Mouse (Mus musculus): ENCODE measurements around the gene Nav2. TPM values are rescaled to one million over a fixed set of nuclear protein-coding genes. Genes with fewer than 3 reads are reported as not detected.

Gene Nav2
- polyA plus RNA-seq, 1 experiment from 2014 or later = 8.3 TPM

GRCm38 (mm10) chr7:48917988-48918387, 9.5 kb downstream of the Nav2 start:
- Histone ChIP-seq H3K4me3 (no peak overlapping the region), H3K27ac (no peak overlapping the region), H3K27me3 (ENCODE audit: low read depth, poor library complexity, severe bottlenecking) (peaks cover 37% of the 10 kb centered on the region), H3K36me3 (no peaks in the 10 kb centered on the region), H3K9me3 (replicated peaks) (no peaks in the 10 kb centered on the region), H3K4me1 (peaks cover 14% of the 10 kb centered on the region; the same call in 1 of the 2 replicates)
- no peak for DNase-seq (ENCODE audit: low spot score)
- WGBS = 28% methylated on average over 5 of the region's 5 CpGs

GRCm38 (mm10) chr7:48918389-48918788, 9.9 kb downstream of the Nav2 start:
- H3K4me1 ChIP-seq = peaks cover 17% of the 10 kb centered on the region

GRCm38 (mm10) chr7:48923620-48924019, 15.1 kb downstream of the Nav2 start:
- no peak for DNase-seq (ENCODE audit: low spot score)
- no peaks in the 10 kb centered on the region for H3K36me3 ChIP-seq
- H3K4me1 ChIP-seq = peaks cover 16% of the 10 kb centered on the region; the same call in 1 of the 2 replicates
- no peak overlapping the region for H3K4me3 ChIP-seq
- WGBS = 82% methylated on average over 10 of the region's 10 CpGs
- no peaks in the 10 kb centered on the region for H3K9me3 ChIP-seq (replicated peaks)
- no peak overlapping the region for H3K27ac ChIP-seq
- H3K27me3 ChIP-seq (ENCODE audit: low read depth, poor library complexity, severe bottlenecking) = peaks cover 6% of the 10 kb centered on the region; the same call in 1 of the 2 replicates

More at GRCm38 (mm10) chr7:48918389-48918788, 9.9 kb downstream of the Nav2 start:
- Histone ChIP-seq H3K27ac (no peak overlapping the region), H3K36me3 (no peaks in the 10 kb centered on the region), H3K4me3 (no peak overlapping the region), H3K27me3 (ENCODE audit: low read depth, poor library complexity, severe bottlenecking) (peaks cover 37% of the 10 kb centered on the region), H3K9me3 (replicated peaks) (no peaks in the 10 kb centered on the region)
- 47% methylated on average over 11 of the region's 11 CpGs for WGBS
- no peak for DNase-seq (ENCODE audit: low spot score)

DNA sequence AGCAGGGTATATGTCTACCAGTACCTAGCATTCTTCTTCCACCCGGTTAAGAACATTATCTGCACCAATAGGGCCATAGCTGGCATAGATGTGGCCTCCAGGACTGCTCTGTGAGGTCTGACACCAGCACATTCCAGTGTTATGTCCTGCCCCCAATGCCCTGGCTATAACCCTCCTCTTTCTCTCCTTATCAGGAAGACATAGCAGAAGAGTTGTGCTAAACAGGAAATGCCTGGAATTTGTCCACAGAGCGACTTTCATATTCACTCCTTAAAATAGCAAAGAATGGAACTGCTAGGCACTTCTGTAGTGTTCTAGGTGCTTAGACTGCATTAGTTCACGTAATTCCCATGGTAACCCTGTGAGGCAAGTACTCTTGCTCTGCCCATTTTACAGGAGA, 16.7 kb downstream of the Nav2 start:
- no peak for DNase-seq (ENCODE audit: low spot score)
- H3K27me3 ChIP-seq (ENCODE audit: low read depth, poor library complexity, severe bottlenecking) = no peaks in the 10 kb centered on the region

DNA sequence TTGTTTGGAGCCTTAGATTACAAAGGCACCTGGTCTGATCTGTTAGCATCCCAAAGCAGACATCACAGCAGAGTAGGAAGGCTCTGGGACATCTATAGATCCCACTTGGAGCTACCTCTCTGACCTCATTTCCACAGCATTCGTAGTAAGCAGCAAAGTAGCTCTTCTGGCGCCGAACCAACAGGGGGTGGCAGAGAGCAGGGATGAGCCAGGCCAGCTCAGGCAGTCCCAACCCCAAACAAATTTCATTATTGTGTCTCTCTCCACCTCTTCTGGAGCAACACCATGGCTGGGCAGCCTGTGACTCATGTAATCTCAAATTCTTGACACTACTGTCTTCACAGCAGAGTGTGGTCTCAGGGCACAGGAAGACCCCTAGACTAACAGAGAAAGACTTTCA, 19.8 kb downstream of the Nav2 start:
- Histone ChIP-seq H3K4me3 (no peak overlapping the region), H3K27ac (no peak overlapping the region), H3K36me3 (no peaks in the 10 kb centered on the region), H3K9me3 (replicated peaks) (no peaks in the 10 kb centered on the region), H3K4me1 (peaks cover 14% of the 10 kb centered on the region), H3K27me3 (ENCODE audit: low read depth, poor library complexity, severe bottlenecking) (no peaks in the 10 kb centered on the region)
- peak; percentile 69 for DNase-seq (ENCODE audit: low spot score)
- WGBS = 12% methylated on average over 3 of the region's 3 CpGs

More for the DNA sequence above, 16.7 kb downstream of the Nav2 start:
- Histone ChIP-seq H3K27ac (no peak overlapping the region), H3K9me3 (replicated peaks) (no peaks in the 10 kb centered on the region), H3K4me1 (peaks cover 17% of the 10 kb centered on the region), H3K36me3 (no peaks in the 10 kb centered on the region), H3K4me3 (no peak overlapping the region)
- 90% methylated on average over 3 of the region's 3 CpGs for WGBS

DNA sequence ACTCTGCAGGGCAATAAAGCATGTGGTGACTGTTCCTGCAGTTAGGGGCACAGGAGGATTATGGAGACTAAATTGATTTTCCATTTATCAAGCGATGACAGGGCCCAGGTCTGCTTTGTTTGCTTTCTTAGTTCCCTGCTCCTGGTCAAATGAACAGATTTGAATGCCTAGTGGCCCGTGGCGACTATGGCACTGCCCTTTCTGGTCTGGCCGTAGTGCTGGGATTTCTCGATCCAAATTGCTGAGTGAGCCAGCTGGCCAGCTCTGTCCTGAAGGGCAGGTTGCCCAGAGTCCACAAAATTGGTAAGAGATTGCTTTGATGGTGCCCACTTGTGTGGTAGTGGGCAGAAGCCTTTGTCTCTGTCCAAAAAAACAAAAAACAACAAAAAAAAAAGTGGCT, 21.9 kb downstream of the Nav2 start:
- no peak for DNase-seq (ENCODE audit: low spot score)
- no peaks in the 10 kb centered on the region for H3K36me3 ChIP-seq
- H3K9me3 ChIP-seq (replicated peaks) = no peaks in the 10 kb centered on the region
- H3K27me3 ChIP-seq (ENCODE audit: low read depth, poor library complexity, severe bottlenecking) = no peaks in the 10 kb centered on the region
- H3K27ac ChIP-seq = no peak overlapping the region
- 66% methylated on average over 5 of the region's 5 CpGs for WGBS
- no peak overlapping the region for H3K4me3 ChIP-seq
- H3K4me1 ChIP-seq = peaks cover 9% of the 10 kb centered on the region

DNA sequence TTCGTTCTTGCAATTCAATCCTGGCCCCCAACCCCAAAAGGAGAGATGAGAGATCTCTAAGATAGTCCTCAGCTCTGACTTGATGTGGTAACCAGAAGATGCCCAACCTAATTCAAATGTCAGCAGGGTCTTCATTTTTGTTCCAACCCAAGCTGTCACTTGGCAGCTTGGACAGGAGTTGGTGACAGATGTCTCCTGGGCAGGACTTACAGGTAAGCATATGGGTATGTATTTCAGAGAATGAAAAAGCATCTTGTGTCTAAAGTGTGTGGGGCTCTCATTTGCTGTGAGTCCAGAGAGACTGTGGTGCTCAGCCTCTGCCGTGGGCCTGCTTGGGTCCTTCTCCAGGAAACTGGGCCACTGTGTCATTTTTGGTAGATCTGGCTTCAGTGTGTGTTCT, 23.6 kb downstream of the Nav2 start:
- DNase-seq (ENCODE audit: low spot score) = no peak
- no peak overlapping the region for H3K4me3 ChIP-seq
- no peaks in the 10 kb centered on the region for H3K36me3 ChIP-seq
- H3K27me3 ChIP-seq (ENCODE audit: low read depth, poor library complexity, severe bottlenecking) = no peaks in the 10 kb centered on the region
- no peaks in the 10 kb centered on the region for H3K9me3 ChIP-seq (replicated peaks)
- H3K27ac ChIP-seq = no peak overlapping the region
- 91% methylated on average over 2 of the region's 2 CpGs for WGBS
- H3K4me1 ChIP-seq = peaks cover 5% of the 10 kb centered on the region

DNA sequence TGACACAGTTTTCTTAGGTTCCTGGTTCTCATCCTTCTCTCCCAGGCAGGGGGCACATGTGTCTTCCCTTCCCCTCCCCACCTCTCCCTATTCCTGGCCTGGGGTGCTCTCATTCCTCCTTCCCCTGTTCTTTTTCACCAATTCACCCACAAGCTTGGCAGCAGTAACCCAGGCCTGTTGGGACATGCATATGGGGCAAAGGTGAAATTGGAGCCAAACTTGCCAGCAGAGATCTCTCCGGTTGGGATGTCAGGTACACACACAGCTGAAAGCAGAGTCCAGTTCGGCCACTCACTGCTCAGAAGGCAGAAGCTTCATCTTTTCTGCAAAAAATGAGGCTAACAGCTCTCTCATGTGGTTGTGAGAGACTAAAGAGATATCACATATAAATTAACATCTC, 26.3 kb downstream of the Nav2 start:
- Histone ChIP-seq H3K36me3 (no peaks in the 10 kb centered on the region), H3K27ac (no peak overlapping the region), H3K4me3 (no peak overlapping the region), H3K27me3 (ENCODE audit: low read depth, poor library complexity, severe bottlenecking) (no peaks in the 10 kb centered on the region), H3K4me1 (peaks cover 5% of the 10 kb centered on the region), H3K9me3 (replicated peaks) (no peaks in the 10 kb centered on the region)
- DNase-seq (ENCODE audit: low spot score) = no peak
- 75% methylated on average over 2 of the region's 2 CpGs for WGBS

DNA sequence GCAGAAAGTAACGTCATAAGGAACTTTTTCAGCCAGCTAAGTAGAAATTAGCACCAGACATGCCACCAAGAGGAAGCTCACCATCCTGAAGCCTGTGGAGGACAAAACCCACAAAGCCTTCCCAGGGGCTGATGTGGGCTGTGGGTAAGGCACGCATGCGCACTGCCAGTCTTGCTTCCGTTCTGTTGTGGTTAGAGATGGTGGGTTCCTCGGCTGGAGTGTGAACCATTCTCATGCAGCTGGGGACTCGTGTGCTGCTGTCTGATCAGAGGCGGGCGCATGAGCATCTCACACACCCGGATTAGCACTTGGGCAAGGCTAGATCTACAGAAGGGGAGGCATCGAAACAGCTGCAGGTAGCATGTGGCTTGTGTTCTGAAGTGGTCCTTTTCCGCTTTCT, 29.0 kb downstream of the Nav2 start:
- Histone ChIP-seq H3K27me3 (ENCODE audit: low read depth, poor library complexity, severe bottlenecking) (no peaks in the 10 kb centered on the region), H3K27ac (no peak overlapping the region), H3K4me3 (no peak overlapping the region), H3K9me3 (replicated peaks) (no peaks in the 10 kb centered on the region), H3K4me1 (no peaks in the 10 kb centered on the region), H3K36me3 (no peaks in the 10 kb centered on the region)
- WGBS = 82% methylated on average over 11 of the region's 11 CpGs
- no peak for DNase-seq (ENCODE audit: low spot score)

DNA sequence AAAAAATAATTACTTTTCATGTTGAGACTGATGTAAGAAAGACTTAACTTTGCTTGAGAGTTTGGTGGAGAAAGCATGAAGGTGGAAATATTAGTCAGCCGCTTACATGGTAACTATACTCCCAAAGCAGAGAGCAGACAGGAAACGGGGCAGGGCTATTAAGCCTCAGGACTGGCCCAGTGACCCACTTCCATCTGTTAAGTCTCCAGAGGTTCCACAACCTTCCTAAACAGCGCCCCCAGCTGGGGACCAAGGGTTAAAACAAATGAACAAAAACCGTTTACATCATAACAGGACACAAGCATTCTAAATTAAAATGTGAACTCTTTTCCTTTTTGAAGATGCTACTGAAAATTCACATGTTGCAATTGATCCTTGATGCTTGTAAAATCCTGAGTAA, 29.7 kb downstream of the Nav2 start:
- H3K4me3 ChIP-seq = no peak overlapping the region
- no peaks in the 10 kb centered on the region for H3K27me3 ChIP-seq (ENCODE audit: low read depth, poor library complexity, severe bottlenecking)
- DNase-seq (ENCODE audit: low spot score) = no peak
- no peaks in the 10 kb centered on the region for H3K36me3 ChIP-seq
- 39% methylated on average over 4 of the region's 4 CpGs for WGBS
- no peak overlapping the region for H3K27ac ChIP-seq
- H3K4me1 ChIP-seq = no peaks in the 10 kb centered on the region
- H3K9me3 ChIP-seq (replicated peaks) = no peaks in the 10 kb centered on the region

- H3K4me1 ChIP-seq = no peaks in the 10 kb centered on the region
- 87% methylated on average over 4 of the region's 4 CpGs for WGBS
- DNase-seq (ENCODE audit: low spot score) = no peak
- H3K9me3 ChIP-seq (replicated peaks) = no peaks in the 10 kb centered on the region
- H3K4me3 ChIP-seq = no peak overlapping the region
- H3K27me3 ChIP-seq (ENCODE audit: low read depth, poor library complexity, severe bottlenecking) = no peaks in the 10 kb centered on the region
- no peaks in the 10 kb centered on the region for H3K36me3 ChIP-seq
- no peak overlapping the region for H3K27ac ChIP-seq
Observed at GRCm38 (mm10) chr7:48948381-48949108, 40.0 kb downstream of the Nav2 start.

GRCm38 (mm10) chr7:48954501-48954900, 46.0 kb downstream of the Nav2 start:
- H3K27ac ChIP-seq = no peak overlapping the region
- no peaks in the 10 kb centered on the region for H3K9me3 ChIP-seq (replicated peaks)
- peaks cover 39% of the 10 kb centered on the region for H3K27me3 ChIP-seq (ENCODE audit: low read depth, poor library complexity, severe bottlenecking)
- no peaks in the 10 kb centered on the region for H3K36me3 ChIP-seq
- no peak overlapping the region for H3K4me3 ChIP-seq
- peaks cover 12% of the 10 kb centered on the region for H3K4me1 ChIP-seq
- DNase-seq (ENCODE audit: low spot score) = no peak
- 79% methylated on average over 5 of the region's 5 CpGs for WGBS

DNA sequence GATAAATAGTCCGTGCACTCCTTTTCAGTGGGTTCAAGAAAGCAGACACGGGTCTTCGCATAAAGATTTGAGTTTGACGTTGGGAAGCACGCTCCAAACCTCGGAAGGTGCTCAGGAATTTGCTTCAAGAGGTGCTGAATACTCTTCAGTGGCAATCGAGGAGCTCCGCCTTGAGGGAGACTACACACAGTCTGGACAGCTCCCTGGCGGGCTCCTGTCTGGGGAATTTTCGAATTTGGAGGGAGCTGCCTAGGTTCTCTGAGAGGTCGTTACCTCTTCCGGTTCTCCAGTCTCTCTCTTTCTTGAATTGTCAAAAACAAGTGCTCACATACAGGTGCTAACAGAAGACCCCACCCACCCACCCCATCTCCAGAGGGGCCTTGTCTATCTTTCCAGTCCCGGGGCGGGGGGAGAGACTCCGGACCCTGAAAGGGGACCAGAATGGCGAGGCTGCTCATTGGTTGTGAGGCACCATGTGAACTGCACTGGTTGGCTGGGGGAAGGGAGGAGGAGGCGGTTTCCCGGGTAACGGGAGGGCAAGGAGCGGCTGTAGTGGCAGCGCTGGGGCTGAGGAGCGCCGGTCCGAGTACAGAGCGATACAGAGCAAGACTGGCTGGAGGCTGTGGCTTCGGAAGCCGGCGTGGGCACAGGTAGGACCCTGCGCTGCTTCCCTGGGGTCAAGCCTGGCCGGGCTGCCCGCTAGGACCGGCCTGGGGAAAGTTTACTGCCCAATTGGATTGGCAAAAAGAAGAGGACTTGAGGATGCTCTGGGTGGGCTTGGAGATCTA, 50.2 kb downstream of the Nav2 start:
- 3% methylated on average over 32 of the region's 32 CpGs for WGBS
- H3K4me1 ChIP-seq = peaks cover 27% of the 10 kb centered on the region
- DNase-seq (ENCODE audit: low spot score) = peak; percentile 87

More for the DNA sequence above, 50.2 kb downstream of the Nav2 start:
- H3K9me3 ChIP-seq (replicated peaks) = no peaks in the 10 kb centered on the region
- H3K27ac ChIP-seq = no peak overlapping the region
- peak overlapping the region; percentile 50 for H3K4me3 ChIP-seq
- H3K36me3 ChIP-seq = no peaks in the 10 kb centered on the region
- H3K27me3 ChIP-seq (ENCODE audit: low read depth, poor library complexity, severe bottlenecking) = peaks cover 81% of the 10 kb centered on the region
